Mouse (Mus musculus) ES-E14 (cell line): Measurements from ENCODE around the gene Grid2.

Source experiments
- MAFK ChIP-seq: IDR thresholded peaks from 2 replicates; pipeline ENCODE4 v1.6.1; 2014; ENCODE audit warnings: mild to moderate bottlenecking, low read depth, low read length, inconsistent platforms; ENCODE audit not compliant: insufficient read depth
- ZC3H11A ChIP-seq: IDR thresholded peaks from 2 replicates; pipeline ENCODE4 v1.6.1; 2012; ENCODE audit warnings: low read depth, mild to moderate bottlenecking, inconsistent platforms, low read length, borderline replicate concordance

DNA sequence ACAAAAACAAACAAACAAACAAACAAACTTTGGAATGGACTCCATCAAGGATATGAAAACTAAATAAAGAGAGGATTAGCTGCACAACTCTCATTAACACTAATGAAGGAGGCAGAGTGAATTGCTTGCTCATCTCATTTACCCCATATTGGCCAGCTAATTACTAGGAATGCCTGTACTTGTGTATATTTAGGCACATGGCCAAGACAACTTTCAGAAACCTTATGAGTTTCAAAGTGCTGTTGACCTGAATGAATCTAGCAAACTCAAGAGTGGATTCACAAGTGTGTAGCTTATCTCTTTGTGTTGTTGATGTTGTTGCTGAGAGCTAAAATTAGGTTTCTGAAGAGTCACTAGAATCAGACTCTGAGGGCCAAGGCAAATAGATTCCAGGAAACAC lies 675.5 kb downstream of the Grid2 start:
- TF ChIP-seq ZC3H11A (no peak), MAFK (no peak)
